Mouse (Mus musculus) NIH3T3 (cell line): ENCODE data around the gene Ninj2.
"Not testable (repeated sequence)": the region's sequence is repeated elsewhere in the genome, so short reads cannot be mapped to it uniquely, and the experiment has no call there.

Experiments used
- DNase-seq: peaks from one replicate; pipeline ENCODE4 v3.0.0-alpha.2; 2012; ENCODE audit warnings: low read depth

The Ninj2 gene

DNA sequence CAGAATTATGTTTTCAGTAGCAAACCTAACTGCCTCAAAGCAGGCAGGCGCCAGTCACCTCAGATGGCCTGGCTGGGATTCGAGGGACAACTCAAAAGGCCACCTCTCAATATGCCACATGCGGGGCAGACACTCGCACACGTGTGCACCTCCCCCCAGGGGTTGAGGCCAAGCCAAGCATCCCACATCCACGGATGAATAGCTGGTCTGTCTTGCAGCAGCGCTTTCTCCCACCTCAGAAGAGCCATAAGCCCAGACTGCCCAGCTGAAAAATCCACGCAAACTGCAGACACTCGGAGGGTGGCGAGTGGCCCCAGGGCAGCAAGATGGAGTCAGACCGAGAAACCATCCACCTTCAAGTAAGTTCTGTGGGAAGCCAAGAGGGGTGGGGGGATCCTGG, at the start of gene Ninj2:
TSS of gene Ninj2 (plus strand) at position 251 of the 400 bp plus-strand sequence.
- no peak for DNase-seq

GRCm38 (mm10) chr6:120045406-120045805, 47.7 kb upstream of the Ninj2 start:
- no peak for DNase-seq

DNA sequence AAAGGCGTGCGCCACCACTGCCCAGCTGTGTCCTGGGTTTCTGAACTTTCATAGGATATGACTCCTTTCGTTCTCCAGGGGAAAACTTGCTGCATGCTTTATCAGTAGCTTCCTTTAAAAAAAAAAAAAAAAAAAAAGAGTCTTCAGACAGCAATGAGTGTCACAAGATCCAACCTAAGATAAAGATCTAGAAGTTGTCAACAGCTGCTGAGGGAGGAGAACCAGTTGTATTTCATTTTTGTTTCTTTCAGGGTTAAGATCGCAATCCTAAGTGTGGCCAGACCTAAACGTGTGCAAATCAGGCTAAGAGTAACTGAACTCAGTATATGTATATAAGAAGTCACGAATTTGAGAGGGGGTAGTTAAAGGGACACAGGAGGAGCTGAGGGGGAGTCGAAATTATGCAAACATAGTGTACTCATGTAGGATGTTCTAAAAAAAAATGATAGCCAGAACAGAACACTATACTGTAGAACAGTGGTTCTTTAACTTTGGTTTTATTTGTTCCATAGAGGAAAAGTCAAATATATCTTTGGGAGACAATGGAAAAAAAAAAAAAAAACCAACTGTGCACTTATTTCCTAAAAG, 45.4 kb upstream of the Ninj2 start:
- no peak for DNase-seq

DNA sequence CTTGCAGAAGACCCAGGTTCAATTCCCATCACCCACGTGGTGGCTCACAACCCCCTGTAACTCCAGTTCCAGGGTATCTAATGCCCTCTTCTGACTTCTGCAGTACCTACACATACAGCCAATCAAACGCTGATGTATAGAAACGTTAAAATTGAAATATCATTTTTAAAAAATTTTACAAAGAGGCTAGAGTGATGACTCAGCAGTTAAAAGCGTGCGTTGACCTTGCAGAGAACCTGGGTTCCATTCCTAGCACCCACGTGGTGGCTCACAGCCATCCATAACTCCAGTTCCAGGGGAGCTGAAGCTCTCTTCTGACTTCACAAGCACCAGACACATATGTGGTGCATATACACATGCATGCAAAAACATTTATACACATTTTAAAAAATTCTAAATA, 38.7 kb upstream of the Ninj2 start:
- DNase-seq = no peak

- no peak for DNase-seq
Measured at GRCm38 (mm10) chr6:120055666-120056540, 37.2 kb upstream of the Ninj2 start.

- no peak for DNase-seq
Measured at GRCm38 (mm10) chr6:120062934-120063333, 30.2 kb upstream of the Ninj2 start.

DNA sequence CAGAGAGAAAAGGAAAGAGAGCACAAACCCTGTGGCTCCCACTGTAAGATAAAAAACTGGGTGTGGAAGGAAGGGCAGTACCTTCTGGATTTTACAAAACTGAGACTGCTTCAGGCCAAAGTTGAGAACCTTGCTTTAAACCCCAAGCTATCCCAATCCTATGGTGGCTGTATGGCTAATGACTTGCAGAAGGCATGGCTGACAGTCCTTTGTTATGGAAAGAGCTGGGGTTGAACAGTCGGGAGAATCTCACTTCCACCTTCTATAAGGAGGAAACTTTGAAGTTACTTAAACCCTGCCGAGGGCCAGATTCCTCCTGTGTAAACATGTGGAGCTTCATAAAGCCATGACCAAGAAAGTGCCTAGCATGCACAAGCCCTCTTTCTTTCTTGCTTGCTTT, 28.5 kb upstream of the Ninj2 start:
- DNase-seq = no peak

DNA sequence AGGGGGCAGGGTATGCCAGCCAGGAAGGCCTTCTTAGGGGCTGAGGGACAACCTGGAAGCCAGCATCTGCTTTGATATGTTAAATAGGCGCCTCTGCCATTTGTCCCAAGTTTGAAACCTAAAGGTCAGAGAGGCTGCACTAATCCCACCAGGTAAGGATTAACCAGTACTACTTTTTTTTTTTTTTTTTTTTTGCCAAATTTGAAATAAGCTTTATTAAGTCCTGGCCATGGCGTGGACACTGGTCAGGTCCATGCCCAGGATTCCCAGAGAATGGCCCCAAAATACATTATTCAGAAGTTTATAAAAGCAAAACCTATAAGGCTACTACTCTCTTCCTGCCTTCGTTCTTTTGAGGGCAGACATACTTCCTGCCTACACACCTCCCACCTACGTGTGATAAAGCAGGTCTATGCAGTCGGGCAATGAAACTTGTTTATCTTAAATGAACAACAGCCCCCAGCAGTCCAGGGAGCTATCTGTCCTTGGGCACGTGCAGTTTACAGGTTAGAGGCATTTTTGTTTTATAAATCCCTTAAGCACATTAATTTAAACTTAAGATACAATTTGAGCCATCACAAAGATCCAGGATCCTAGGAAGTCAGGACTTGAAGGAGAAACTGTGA, 27.5 kb upstream of the Ninj2 start:
- no peak for DNase-seq

- DNase-seq = no peak
Measured at GRCm38 (mm10) chr6:120069546-120069945, 23.6 kb upstream of the Ninj2 start.

GRCm38 (mm10) chr6:120072630-120073029, 20.5 kb upstream of the Ninj2 start:
- DNase-seq = peak; percentile 39

DNA sequence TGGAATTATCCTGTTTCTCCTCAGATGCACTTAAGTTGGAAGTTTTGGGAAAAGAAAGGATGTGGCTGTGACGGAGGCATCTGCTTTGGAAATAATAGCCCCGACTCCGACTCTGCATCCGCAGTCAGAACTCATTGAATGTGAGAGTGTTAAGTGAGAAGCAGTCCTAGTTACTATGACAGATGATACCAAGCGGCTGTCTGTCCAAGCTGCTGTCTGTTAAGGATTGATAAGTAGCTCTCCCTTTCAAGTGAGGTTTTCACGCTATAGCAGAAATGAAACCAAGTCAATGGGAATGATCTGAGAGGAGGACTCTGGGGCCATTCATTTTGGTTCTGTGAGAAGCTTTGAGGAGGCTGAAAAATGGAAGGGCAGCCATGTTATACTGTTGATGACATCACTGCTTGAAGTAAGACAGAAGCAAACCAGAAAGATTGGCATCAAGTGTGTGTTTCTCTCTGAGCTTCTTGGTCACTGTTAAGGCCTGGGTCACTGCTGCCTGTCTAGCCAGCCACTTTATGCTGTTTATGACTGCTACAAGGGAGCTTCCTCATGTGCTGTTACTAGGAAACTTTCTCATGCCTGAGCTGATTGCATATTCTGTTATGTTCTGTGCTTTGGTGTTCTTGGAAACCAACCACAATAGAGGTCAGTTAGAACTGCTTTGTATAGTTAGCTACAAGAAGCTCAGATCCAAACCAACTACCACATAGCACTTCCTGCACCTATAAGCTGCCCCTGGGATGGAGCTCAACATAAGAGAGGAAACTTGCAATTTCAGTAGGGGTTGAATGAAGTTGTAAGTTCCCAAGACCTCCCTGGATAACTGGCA, 16.3 kb upstream of the Ninj2 start:
- no peak for DNase-seq

- DNase-seq = no peak
Measured at GRCm38 (mm10) chr6:120079547-120079946, 13.6 kb upstream of the Ninj2 start.

GRCm38 (mm10) chr6:120081516-120081915, 11.6 kb upstream of the Ninj2 start:
- no peak for DNase-seq

GRCm38 (mm10) chr6:120082251-120082950, 10.7 kb upstream of the Ninj2 start:
- no peak for DNase-seq

GRCm38 (mm10) chr6:120082951-120083411, 10.2 kb upstream of the Ninj2 start:
- no peak for DNase-seq

DNA sequence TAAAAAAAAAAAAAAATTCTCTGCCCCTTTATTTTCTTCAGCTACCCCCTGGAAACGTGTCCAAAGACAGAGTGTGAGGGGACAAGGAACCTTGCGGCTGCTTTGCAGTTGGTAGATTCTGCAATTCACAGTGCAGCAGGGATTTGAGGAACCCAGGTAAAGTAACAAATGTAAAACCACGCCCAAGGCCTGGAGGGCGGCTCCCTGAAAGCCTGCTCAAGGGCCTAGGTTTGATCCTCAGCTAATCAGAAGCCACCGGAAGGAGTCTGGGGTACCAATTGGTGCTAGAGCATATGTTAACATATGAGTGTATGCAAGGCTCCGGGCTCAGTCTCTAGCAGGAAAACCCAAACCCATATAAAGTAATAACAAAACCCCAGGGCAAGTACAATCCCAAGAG, 9.7 kb upstream of the Ninj2 start:
- DNase-seq = no peak

DNA sequence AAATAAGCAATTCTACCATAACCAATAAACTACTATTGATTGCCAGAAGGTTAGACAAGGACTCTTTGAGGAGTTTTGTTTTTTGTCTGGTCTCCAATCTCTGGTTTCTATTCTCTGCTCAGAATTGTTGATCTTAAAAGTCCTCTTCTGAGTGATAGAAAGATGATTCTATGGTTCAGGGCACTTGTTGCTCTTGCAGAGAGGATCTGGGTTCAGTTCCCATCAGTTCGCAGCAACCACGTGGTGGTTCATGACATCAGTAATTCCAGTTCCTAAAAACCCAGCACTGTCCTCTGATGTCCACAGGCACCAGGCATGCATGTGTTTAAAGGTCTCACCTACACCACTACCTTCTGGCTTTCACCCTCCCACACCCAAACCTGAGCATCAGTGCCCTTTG, 8.2 kb upstream of the Ninj2 start:
- DNase-seq = no peak

- DNase-seq = no peak
Measured at GRCm38 (mm10) chr6:120085832-120086231, 7.3 kb upstream of the Ninj2 start.

DNA sequence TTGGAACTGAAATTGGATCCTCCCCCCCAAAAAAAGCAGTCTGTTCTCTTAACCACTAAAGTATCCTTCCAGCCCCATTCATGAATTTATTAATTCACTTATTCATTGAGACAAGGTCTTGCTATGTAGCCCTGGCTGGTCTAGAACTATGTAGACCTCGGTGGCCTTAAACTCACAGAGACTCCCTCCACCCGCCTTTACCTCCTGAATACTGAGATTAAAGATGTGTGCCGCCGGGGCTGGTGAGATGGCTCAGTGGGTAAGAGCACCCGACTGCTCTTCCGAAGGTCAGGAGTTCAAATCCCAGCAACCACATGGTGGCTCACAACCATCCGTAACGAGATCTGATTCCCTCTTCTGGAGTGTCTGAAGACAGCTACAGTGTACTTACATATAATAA, 6.1 kb upstream of the Ninj2 start:
- DNase-seq = not testable (repeated sequence)

DNA sequence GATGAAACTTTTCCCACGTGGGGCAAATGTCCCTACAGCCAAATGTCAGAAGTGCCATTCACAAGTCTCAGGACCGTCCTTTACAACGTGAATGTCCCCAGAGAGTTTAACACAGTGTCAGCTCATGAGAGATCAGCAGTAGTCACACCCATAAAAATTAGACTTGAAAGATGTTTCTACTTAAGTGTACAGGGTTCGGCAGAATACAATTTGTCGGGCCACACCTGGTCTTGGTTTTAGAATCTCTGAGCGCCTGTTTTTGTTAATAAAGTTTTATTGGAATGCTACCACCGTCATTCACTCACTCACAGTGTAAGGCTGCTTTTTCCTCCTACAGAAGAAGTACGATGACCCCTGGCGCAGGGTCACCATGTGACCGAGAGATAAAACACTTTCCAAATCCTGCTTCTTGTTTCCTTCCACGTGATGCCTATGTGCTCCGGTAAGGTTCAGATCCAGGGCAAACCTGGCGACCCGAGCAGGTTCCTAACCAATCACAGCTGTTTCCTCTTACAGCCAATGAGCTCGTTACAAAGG, 2.4 kb upstream of the Ninj2 start:
- no peak for DNase-seq

DNA sequence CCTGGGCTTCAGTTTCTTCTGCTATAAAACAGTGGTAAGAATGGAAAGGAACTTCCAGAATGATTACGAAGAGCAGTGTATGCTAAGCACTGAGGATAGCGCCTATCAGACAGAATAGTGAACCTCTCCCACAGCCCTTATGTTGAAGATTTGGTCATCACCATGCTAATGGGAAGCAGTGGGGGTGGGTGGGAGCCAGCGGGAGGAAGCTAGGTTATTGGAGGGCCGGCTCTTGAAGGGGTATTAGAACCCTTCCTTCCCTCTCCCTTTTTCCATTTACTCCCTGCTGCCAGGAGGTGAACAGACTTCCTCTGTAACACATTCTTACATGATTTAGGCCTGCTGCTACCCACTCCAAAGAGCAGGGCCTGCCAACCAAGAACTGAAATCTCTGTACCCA, 1.2 kb upstream of the Ninj2 start:
- DNase-seq = no peak
